Mouse (Mus musculus): ENCODE data around the gene Ankub1.

The Ankub1 gene

DNA sequence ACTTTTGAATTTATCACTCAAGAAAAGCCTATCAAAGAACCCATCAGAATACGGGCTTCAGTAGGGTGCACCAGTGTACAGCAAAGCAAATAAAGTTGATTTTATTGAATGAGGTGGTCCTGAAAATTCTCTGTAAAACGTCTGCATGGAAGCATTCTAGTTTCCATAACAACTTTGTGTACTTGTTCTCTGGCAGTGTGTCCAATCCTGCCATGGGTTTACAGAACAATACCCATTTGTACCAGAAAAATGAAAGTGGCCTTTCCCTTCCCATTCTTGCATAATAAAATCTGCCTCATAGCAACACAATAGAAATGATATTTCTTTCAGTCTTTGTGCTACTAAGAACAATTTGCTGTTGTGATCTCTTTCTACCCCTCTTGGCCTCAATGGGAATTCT, at the start of gene Ankub1:
Gene Ankub1, minus strand, starts transcription at position 81 of the 400 bp plus-strand sequence.
- no peak for DNase-seq

DNA sequence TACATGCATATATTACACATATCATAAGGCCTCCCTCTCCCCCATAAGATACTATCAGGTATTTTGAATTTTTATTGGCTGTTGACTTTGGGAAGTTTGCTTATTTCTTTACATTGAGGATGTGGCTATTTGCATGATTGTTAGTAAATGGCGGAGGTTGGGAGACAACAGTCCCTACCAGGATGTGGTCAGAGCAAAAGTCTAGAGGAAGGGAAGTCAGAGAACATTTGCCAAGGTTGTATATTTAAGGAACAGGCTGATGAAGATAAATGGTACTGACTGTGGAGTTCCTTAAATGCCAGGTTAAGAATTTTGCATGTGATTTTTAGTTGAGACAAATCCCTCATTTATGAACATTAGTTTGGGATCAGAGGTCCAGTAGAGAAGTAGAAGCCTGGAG, 47.2 kb upstream of the Ankub1 start:
- no peak for DNase-seq

DNA sequence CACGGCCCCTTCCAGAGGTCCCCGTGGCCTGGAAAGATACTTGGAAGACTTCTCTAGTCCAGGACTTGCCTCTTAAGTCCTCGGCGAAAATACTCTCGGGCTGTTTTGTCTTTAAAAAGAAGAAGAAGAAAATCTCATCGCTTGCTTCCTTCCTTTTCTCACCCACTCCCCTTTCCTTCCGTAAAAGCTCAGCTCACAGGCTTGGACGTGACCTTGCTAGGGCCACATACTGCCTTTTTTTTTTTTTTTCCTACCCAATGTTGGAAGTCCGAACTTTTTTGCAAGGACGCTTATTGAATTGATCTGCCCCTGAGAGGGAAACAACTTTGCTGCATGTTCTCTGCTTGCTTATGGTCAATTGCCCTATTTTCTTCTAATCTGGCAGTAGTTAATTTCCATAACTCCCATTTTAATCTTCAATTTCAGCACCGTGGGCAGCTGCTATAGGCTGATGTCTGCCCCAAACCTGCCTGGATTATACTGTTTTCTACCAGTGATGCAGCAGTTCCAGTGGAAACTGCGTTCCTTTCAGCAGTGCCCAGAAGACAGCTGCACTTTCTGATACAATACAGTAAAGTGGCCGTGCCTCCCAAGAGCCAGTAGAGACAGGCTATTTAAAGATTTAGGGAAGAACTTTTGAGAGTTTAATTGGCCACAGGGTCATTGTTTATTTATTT, 44.0 kb upstream of the Ankub1 start:
- DNase-seq, result peak; percentile 3

DNA sequence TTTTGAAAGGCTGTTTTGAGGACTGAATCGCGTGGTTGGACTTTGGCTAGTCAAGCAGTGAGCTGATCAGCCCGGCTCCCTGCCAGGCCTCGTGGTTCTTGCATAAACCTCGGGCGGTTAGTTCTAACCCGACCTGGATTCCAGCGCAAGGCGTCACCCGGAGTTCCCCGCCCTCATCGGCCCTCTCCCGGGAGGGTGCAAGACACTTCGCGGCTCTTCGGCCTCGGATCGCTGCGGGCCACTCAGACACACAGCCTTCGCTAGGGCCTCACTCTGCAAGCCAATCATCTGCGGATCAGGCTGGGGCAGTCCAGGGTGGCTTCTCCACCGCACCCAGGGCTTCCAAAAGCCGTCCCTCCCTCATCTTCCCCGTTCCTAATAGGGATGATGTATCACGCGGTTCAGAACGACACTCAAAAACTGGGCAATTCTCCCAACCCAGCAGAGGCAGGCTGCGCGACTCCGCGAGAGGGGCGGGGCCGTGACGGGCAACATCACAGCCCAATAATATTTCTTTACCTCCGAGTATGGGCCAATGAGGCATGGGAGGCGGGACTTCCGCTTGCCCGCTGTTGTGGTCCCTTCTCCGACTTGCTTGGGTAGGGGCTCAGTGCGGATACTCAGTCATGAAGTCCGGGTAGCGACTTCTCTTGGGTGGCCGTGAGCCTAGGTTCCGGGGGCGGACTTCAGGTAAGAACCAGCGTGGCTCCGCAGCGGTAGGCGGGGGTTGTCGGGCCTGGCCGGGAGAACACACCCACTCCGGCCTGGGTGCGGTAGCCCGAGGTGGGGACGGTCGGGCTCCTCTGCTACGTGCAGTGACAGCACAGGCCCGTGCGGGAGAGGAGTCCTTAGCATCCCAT, 43.1 kb upstream of the Ankub1 start, which contains the start of gene Rnf13:
Gene Rnf13, plus strand, starts transcription at position 552 of the 860 bp plus-strand sequence.
- peak; percentile 98 for DNase-seq

DNA sequence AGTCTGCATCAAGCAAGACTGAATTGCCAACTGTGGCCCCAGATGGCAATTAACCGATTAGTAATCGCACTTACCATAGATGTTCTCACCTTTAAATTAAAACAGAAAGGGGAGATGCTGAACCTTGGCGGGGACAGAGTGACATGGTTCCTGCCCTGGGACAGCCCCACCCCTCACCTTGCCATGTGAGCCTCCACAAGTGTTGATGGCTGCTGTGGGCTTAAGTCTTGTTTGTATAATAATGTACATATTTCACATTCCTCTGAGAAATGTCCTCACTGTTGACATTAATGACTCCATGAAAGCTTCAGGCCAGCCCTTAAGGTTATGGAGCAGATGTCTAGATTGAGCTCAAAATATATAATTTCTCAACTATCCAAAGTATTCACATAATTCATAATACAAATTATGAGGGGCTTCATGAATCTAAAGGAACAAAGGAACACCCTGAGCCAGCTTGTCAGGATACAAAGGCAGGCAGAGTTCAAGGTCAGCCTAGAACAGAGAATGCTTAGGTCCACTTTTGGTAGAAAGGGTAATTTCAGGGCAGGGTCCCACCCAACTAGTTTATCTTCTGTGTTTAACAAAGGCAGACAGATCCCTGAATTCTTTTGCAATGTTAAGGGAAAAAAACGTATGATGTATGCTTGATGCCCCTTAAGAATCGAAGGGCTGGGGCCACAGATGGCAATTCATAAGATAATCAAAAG, 39.8 kb upstream of the Ankub1 start:
- no peak for DNase-seq

- DNase-seq, result no peak
Measured at GRCm38 (mm10) chr3:57714151-57714550, 21.6 kb upstream of the Ankub1 start.

- DNase-seq, result peak; percentile 24
Measured at GRCm38 (mm10) chr3:57696779-57697178, 4.2 kb upstream of the Ankub1 start.

DNA sequence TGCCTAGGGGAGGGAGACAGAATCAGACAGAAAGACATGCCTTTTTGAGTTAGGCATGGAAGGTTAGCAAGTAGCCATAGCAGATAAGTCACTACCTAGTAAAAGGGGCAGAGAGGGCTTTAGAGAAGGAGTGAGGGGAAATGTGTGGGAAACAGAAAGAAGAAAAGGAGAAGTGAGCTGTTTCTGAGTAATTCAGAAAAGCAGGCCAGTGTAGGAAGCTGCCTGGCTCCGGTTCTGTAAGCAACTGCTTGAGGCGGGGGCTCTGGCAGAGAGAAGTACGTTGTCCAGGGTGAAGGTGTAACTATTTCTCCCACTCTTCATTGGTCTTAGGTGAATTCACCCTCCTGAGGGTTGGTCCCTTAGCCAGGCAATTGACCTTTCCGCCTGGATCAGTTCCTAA, 3.6 kb upstream of the Ankub1 start:
- no peak for DNase-seq

- DNase-seq, result no peak
Measured at GRCm38 (mm10) chr3:57691772-57692171, 827 bp downstream of the Ankub1 start.

- no peak for DNase-seq
Measured at GRCm38 (mm10) chr3:57677786-57678185, 14.8 kb downstream of the Ankub1 start.

GRCm38 (mm10) chr3:57674075-57674474, 18.5 kb downstream of the Ankub1 start:
- no peak for DNase-seq

GRCm38 (mm10) chr3:57673586-57673985, 19.0 kb downstream of the Ankub1 start:
- no peak for DNase-seq

- DNase-seq, result peak; percentile 77
Measured at GRCm38 (mm10) chr3:57667054-57667723, 25.4 kb downstream of the Ankub1 start.

- DNase-seq, result no peak
Measured at GRCm38 (mm10) chr3:57665880-57666279, 26.7 kb downstream of the Ankub1 start.

- no peak for DNase-seq
Measured at GRCm38 (mm10) chr3:57664682-57665081, 27.9 kb downstream of the Ankub1 start.

- DNase-seq, result peak; percentile 52
Measured at GRCm38 (mm10) chr3:57663731-57664130, 28.9 kb downstream of the Ankub1 start.

DNA sequence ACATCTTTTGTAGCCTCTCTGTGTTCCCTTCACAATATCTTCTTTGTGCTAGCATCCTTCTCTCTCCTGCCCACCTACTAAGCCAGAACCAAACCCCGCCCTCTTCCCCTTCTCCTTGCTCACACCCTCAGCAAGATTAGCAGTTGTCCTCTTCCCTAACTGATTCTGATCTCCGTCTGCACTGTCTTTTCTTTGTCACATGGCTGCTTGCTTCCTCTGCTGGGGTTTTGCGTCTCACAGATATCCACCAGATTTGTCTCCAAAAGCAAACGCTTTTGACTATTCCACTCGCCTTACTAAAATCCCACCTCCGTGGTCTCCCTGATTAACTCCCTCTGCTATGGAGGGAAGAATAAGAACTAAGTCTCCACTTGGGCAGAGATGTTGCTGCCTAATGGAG, 34.0 kb downstream of the Ankub1 start:
- no peak for DNase-seq

DNA sequence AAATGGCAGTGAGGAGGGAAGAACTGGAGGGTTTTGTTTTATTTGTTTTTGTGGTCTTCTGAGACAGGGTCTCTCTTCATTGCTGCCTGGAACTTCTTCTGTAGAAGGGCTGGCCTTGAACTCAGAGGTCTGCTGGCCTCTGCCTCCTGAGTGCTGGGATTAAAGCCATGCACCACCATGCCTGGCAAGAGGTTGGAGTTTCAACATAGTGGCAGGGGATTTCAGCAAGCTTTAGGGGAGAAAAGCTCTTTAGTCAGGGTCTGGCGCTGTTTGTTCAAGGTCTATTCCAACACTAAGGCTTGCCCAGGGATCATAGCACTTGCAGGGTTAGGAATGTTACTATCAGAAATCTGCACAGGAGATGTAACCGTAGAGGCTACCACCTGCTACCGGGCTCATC, 39.0 kb downstream of the Ankub1 start:
- DNase-seq, result no peak

DNA sequence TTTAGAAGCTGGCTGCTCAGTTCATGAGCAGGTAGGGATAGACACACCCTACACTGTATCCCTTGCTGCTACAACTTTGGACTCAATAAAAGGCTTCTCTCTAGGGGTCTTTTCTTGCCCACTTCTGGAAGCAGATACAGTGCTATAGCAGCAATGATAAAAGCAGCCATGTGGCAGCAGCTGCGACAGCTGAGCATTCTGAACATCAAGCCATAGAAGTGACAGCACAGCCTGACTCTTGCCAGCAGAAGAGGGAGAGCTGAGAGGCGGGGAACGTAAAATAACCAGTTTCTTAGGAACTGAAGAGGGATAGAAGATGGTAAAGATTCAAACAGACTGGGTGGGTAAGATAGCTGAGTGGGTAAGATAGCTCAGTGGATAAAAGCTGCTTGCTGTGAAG, 40.1 kb downstream of the Ankub1 start:
- no peak for DNase-seq

DNA sequence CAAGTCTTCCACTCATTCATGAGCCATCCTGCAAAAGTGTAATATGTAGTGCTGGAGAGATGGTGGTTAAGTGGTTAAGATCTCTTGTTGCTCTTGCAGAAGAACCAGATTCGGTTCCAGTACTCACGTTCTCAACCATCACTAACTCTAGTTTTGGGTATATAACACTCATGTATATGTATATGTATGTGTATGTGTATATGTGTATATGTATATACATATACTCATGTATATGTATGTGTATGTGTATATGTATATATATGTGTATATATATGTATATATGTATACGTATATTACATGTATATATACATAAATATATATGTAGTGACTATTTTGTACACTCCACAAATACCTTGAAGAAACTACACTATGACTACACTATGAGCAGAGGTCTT, 40.7 kb downstream of the Ankub1 start:
- no peak for DNase-seq

- peak; percentile 91 for DNase-seq
Measured at GRCm38 (mm10) chr3:57651231-57651864, 41.3 kb downstream of the Ankub1 start, which contains the start of gene Commd2. Gene Commd2 (minus strand): TSS chr3:57651715.

DNA sequence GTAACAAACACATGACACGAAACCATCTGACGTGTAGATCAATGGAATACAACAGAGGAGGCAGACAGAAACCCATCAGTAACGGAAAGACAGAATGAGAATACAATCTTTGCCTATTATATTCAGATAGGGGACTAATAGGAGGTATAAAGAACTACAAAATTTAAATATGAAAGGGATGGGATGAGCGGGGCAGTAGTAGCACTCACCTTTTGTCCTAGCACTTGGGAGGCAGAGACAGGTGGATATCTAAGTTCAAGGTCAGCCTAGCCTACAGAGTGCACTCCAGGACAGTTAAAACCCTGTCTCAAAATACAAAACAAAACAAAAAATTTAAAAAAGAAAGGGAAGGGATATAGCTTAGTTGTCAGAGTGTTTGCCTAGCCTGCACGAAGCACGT, 49.4 kb downstream of the Ankub1 start:
- DNase-seq, result no peak

Measured in kidney, postnatal 14 days (tissue).